Mouse (Mus musculus): ENCODE data around the gene Bmp3.

GRCm38 (mm10) chr5:98854627-98855564 is 681 bp downstream of the Bmp3 start:
- TF ChIP-seq CTCF (conservative IDR thresholded peaks at IDR 0.05; ENCODE audit: insufficient read depth, insufficient read length, low read depth, low read length) (no peak), POLR2A (IDR thresholded peaks at IDR 0.05; ENCODE audit: low read depth, low read length) (no peak)

Data from kidney, adult 2 months (tissue).